Mouse (Mus musculus) cerebral cortex, adult 2 months (tissue): ENCODE measurements around the gene Icosl.

Source experiments
- WGBS: fragments of 180-500 bp; shearing (Covaris S2); methylation state at CpG from one replicate; pipeline ENCODE4 v1.1.7; 2018; 5-methylcytosine and 5-hydroxymethylcytosine counted together

Gene Icosl

DNA sequence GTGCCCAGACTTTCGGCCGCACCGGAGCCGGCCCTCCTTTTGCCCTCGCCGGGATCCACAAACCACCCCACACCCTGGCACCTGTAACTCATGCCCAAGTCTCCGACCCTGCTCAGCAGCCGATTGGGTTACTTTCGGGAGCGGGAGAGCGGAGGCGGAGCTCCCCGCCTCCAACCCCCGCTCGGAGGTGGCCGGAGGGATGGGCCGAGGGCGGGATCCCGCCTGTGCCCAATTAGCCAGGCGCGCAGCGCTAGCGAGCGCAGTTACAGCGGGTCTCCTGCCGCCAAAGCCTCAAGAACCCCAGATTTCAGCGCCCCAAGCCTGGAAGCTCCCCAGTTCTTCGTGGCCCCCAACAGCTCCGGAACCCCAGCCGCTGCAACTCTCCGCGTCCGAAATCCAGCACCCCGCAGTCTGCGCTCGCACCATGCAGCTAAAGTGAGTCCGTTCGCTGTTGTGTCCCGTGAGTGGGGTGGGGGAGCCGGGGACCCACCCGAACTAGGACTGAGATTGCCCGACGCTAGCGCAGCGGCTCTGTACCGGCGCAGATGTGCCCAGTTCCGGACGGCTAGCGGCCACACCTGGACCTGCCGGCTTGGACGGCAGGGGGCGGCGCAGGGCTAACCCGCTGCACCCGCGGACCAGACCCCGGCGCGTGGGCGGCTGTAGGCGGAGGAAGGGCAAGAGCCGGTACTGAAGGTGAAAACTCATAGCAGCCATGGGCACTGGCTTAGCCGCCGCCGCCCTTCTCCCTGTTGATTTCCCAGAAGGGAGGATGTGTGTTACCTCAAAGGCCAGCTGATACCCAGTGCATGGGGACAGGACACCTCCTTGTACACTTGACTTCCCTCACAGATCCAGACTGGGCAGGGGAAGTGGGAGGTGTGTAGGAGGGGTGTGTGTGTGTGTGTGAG is at the start of gene Icosl:
Gene Icosl, plus strand, starts transcription at position 202 of the 911 bp plus-strand sequence.
- under 1% methylated on average over 66 of the region's 66 CpGs for WGBS

GRCm38 (mm10) chr10:78019984-78020383 is 49.1 kb upstream of the Icosl start:
- WGBS = 98% methylated on average over 6 of the region's 11 CpGs

DNA sequence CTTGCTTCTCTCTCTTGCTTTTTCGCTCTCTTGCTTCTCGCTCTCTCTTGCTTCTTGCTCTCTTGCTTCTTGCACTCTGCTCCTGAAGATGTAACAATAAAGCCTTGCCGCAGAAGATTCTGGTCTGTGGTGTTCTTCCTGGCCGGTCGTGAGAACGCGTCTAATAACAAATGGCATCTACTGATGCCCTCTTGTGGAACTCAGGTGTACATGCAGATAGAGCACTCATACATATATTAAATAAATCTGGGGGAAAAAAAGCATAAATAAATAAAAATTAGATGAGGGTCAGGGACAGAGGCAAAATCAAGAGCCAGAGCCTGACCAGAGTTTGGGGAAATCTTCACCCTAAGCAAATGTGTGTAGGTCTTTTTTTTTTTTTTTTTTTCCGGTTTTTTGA is 43.6 kb upstream of the Icosl start:
- WGBS = 45% methylated on average over 6 of the region's 8 CpGs

DNA sequence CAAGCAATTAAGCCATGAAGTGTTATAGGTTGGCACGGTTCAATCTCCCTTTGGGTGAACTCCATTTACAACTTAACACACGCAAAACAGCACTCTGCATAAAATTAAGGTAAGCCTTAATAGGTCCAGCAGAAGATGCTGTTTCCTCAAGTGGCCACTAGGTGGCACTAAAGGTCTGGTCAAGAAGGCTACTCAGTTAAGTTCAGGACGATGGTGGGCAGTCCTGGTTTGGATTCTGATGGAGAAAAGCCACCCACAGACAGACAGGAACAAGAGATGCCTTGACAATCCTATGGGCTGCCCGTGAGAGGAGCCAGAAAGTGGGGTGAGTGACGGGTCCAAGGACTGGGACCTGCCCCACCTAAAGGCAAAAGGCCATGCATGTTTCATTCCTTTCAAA is 41.0 kb upstream of the Icosl start:
- WGBS = 2% methylated on average over 5 of the region's 5 CpGs

DNA sequence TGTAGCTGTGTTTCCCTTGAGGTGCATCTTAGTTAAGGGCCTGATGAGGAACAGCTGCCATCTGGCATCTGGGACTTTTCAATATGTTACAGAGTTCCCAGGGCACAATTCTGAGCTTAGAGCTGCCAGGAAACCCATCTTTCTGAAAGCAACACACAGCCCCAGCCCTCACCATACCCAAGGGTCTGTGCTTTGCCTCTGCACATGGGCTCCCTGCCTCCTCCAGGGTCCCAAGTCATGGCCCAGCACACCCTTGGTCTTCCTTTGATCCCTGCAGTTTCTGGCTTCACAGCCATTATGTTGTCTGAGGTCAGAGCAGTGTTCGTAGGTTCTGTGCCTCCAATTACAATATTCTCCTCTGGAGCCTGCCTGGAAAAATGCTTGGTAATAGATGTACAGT is 40.0 kb upstream of the Icosl start:
- 98% methylated on average over 1 of the region's 1 CpGs for WGBS

- WGBS = 83% methylated on average over 2 of the region's 2 CpGs
Measured at GRCm38 (mm10) chr10:78031987-78032386, 37.1 kb upstream of the Icosl start.

DNA sequence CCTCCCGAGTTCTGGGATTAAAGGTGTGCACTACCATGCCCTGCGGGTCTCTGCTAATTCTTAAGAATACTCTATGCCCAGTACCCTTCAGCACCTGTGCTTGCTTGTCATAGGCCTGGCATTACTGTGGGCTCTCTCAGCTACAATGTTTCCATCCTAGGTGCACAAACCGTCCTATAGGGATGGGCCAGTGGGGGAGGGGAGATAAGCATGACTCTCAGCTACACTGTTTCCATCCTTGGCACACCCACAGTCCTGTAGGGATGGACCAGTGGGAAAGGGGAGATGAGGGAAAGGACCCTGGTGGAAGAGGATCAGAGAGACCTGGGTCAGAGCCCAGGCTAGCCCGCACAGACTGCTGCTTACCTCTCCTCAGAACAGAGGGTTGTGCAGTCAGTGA is 32.0 kb upstream of the Icosl start:
- 89% methylated on average over 4 of the region's 4 CpGs for WGBS

DNA sequence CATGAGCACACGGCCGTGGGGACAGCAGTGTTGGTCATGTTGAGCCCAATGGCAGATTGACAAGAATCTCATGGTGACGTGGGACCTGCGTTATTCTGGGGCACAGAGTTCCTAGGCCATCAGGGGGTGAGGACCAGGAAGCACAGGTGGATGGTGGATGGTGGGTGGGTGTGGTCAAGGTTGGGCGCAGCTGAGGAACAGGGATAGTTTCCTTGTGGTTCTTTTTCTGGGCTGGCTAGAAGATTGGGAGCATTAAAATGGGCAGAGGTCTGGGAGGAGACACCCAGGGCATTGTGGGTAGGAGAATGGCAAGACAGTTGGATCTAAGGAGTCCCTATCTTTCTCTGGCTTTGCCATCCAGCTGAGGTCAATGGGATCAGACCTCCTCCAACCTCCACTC is 27.5 kb upstream of the Icosl start, which contains the start of gene Dnmt3l:
Gene Dnmt3l, plus strand, starts transcription at position 301 of the 400 bp plus-strand sequence.
- 95% methylated on average over 5 of the region's 5 CpGs for whole genome bisulfite sequencing

DNA sequence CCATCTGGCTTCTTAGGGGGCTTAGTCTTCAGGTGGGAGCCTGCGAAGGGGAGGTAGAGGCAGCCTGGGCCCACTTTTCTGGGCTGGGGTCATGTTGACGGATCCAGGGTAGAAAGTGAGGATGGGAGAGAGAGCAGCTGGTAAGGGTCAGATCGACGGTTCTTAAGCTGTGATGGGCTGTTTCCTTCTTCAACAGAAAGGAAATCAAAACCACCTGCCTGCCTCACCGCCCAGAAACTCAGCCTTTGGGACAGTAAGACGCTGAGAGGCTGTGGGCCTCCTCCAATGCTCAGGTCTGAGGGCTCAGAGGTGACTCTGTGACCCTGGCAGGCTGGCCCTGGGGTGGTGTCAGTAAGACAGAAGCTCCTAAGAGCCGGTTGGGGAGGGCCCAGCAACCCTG is 27.0 kb upstream of the Icosl start:
- WGBS = 90% methylated on average over 7 of the region's 7 CpGs

DNA sequence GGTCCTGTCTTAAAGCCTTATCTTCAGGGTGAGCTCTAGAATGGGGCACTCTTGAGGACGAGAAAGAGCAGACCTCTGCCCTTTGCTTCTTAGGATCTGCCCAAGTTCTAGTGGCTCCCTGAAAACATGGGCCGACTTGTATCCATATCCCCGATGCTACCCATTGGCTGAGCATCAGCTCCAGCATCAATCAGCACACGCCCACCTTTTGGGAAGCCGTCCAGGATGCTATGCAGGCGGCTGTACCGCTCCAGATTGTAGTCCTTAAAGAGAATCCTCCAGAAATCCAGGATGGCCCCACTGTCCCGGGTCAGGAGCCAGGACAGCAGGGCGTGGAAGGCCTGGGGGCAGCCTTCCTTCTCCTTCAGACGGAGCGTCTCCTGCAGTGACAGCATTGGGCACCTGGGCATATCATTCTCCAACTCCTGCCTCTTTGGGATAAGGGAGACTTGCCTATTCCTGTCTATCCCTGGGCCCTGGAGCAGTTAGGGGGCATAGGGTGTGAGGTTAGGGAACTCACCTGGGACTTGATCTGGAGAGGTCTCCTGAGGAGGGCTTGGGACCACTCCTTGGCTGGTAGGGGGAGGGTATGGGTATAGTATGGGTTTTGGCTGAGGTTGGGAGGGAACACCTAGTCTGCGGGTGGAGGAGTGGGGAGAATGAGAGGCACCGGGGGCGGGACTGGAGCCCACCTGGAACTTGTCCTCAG is 26.3 kb upstream of the Icosl start:
- WGBS = 47% methylated on average over 14 of the region's 14 CpGs

DNA sequence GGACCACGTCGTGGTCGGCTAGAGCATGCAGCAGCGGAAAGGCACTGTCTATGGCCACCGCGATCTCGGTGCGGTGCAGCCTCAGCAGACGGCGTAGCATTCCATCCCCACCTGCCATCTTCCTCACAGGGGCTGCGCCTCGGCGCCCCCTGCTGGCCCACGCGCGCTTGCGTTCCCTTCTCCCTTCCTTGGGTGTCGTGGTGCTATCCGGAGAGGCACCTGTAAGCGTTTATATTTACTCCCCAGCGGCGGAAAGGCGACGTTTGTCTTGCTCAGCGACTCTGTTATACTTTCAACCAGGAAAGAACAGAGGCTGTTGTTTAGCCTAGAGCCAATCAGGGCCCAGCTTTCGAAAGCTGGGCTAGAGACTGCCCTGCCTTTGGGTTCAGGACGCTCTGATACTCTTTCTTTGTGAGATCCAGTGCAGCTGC is 25.7 kb upstream of the Icosl start, which contains the start of gene Aire:
Gene Aire, minus strand, starts transcription at position 205 of the 431 bp plus-strand sequence.
- WGBS = 4% methylated on average over 27 of the region's 27 CpGs

GRCm38 (mm10) chr10:78044531-78044930 is 24.6 kb upstream of the Icosl start:
- WGBS = 84% methylated on average over 1 of the region's 1 CpGs

GRCm38 (mm10) chr10:78046388-78046787 is 22.7 kb upstream of the Icosl start:
- WGBS = 95% methylated on average over 4 of the region's 4 CpGs

DNA sequence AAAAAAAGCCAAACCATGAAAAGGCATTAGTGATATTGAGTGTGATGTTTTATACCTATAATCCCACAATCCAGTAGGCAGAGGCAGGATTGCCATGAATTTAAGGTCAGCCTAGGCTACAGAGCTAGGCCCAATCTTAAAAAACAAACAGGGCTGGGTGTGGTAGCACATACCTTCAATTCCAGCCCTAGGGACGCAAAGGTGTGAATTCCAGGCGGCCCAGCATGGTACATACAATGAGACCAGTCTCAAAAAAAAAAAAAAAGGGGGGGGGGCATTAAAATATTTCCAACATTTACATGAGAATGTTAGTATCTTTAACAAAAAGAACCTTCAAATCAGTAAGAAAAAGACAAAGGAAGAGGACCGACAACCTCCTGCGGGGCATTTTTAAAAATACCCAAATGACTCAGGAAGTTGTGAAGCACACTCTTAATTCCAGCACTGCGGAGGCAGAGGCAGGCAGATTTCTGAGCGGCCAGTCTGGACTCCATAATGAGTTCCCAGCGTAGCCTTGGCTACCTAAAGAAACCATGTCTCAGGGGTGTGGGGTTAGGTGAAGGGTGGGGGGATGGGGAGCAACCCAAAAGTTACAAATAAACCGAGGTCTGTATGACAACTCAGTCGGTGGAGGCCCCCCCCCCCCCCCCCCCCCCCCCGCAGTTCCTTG is 20.9 kb upstream of the Icosl start:
- WGBS = 84% methylated on average over 9 of the region's 10 CpGs

DNA sequence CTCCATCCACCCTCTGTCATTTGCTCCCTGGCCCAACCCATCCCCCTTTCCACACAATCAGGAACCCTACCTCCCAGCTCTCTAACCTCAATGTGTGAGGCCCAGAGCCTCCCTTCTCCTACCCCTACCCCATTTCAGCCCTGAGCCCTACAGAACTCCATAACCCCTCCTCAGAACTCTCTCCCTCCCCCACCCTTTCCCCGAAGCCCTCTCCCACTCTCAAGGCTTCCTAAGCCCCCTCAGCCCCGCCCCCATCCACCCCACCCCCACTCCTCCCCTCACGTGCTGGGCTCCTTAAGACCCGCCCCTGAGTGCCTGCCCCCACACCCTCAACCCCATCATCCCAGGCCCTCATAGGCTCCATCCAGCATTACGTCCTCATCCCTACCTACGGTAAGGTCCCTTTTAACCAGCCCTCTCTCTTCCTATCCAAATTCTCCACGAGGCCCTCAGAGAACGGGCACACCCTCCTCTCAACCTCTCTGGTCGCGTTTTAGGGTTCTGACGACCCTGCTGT is 19.5 kb upstream of the Icosl start:
- WGBS = 62% methylated on average over 11 of the region's 11 CpGs

DNA sequence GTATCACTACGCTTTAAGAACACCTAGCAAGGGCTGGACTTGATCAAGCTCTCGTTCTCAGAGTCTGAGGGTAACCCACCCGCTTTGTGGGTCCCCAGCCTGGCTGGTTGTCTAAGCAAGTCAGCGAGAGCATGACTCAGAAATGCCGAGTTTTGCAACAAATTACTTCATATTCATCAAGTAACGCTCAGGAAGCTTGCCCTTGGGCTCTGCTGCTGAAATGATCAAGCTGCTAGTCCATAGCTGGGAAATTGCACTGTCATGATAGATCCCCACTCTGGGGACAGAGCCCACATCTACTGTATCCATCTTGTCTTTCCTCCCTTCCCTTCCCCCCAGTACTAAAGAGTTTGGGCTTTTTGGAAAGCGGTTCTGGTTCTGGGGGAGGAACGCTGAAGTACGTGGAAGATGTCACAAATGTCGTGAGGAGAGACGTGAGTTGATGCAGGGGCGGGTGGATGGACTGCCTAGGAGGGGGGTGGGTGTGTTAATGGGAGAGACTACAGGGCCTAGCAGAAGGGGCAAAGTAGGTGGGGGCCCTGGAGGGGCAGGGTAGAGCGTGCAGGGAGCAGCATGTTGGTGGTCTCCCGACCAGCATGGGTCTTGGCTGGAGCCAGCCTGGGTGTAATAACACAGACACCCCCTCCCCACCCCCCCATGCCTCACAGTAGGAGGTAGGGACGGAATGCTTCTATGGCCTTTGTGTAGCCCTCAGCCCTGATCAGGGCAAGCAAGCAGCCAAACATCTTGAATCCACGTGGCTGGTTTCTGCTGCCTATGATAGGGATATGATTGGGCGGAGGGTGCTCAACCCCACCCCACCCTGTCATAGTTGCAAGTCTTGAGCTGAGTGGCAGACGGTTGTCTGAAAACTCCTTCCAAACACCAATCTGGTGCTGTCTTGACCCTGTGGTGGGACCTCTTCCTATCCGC is 14.2 kb upstream of the Icosl start:
- 67% methylated on average over 19 of the region's 19 CpGs for WGBS

GRCm38 (mm10) chr10:78057056-78057455 is 12.0 kb upstream of the Icosl start:
- 93% methylated on average over 8 of the region's 8 CpGs for WGBS

DNA sequence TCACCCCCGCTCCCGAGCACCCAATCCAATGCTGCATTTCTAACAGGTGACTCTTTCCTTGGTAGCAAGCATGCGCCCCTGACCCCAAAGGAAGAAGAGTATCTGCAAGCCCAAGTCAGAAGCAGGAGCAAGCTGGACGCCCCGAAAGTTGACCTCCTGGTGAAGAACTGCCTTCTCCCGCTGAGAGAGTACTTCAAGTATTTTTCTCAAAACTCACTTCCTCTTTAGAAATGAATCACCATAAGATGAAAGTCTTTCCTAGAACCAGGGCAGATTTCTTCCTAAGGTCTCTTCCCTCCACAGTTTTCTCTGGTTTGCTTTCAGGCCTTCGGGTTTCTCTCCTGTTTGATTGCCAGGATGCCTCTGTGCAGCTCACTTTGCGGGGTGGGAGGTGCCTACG is 6.0 kb upstream of the Icosl start:
- 87% methylated on average over 9 of the region's 9 CpGs for WGBS

DNA sequence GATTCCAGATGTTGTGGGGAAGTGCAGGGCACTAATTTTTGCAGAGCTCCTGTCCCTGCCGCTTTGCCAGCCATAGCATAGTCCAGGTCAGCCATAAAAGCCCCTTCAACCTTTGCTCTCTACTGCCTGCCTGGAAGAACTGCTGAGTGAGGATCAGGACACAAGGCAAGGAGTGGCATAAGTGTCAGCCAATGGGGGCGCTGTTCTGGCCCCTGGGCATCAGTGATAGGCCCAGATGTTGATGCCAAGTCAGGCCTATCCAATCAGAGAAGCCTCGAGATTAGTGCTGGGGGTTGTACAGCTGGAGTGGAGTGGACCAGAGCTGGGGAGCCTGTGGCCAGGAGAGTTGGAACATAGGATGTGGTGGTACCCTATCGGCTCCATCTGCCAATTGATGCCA is 1.9 kb upstream of the Icosl start:
- WGBS = 61% methylated on average over 4 of the region's 4 CpGs

GRCm38 (mm10) chr10:78068541-78068940 is 561 bp upstream of the Icosl start:
- WGBS = 23% methylated on average over 11 of the region's 11 CpGs

DNA sequence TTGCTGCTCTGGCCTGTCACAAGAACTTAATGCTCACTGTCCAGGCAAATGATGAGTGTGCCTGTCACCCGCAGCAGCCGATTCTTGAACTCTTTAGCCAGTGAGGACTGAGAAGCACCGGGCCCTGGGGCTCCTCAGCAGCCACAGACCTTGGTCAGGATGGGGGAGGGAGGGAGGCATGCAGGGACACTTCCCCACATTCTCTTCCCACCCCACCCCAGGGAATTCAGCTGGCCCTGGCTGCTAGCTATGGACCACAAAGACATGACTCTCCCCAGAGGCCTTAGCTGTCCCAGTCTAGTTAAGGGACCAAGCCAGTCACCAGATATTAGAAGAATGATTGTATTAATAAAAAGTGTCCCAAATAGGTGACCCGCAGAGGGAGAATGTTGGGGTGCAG is 5.0 kb downstream of the Icosl start:
- 93% methylated on average over 4 of the region's 4 CpGs for WGBS
